Mouse (Mus musculus): ENCODE data around the gene Atg5. TPM values are rescaled to one million over a fixed set of nuclear protein-coding genes. Genes with fewer than 3 reads are reported as not detected.

Gene Atg5
- polyA plus RNA-seq, 1 experiment from 2014 or later: 46.4 TPM

DNA sequence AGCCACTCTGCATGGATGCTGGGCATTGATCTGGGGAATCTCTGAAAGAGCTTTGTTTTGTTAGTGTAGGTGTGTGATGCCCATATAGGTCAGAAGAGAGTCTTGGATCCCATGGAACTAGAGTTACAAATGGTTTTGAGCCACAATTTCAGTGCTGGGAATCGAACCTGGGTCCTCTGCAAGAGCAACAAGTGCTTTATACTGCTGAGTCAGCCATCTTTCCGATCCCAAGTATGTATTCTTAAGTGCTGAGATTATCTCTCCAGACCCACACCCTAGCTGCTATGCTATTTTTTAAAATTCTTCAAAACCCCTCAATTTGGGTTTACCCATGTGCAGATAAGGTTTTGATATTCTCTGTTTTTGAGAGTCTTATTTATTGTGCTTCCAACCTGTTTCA lies 22.7 kb downstream of the Atg5 start:
- peaks cover 29% of the 10 kb centered on the region for H3K36me3 ChIP-seq (replicated peaks)
- no peak for ATAC-seq (ENCODE audit: low FRiP score)

GRCm38 (mm10) chr10:44292205-44292604 lies 24.0 kb downstream of the Atg5 start:
- no peak overlapping the region for H3K27ac ChIP-seq
- WGBS: 61% methylated on average over 3 of the region's 3 CpGs
- no peaks in the 10 kb centered on the region for H3K27me3 ChIP-seq
- peaks cover 18% of the 10 kb centered on the region for H3K36me3 ChIP-seq (replicated peaks)
- no peak overlapping the region for H3K4me2 ChIP-seq
- H3K9ac ChIP-seq: no peak overlapping the region
- no peak overlapping the region for H3K4me3 ChIP-seq (replicated peaks)
- ATAC-seq (ENCODE audit: low FRiP score): no peak
- no peaks in the 10 kb centered on the region for H3K9me3 ChIP-seq
- H3K4me1 ChIP-seq: no peaks in the 10 kb centered on the region

More for the DNA sequence above, 22.7 kb downstream of the Atg5 start:
- Histone ChIP-seq H3K27me3 (no peaks in the 10 kb centered on the region), H3K4me2 (no peak overlapping the region), H3K4me3 (replicated peaks) (no peak overlapping the region), H3K9me3 (no peaks in the 10 kb centered on the region), H3K9ac (no peak overlapping the region), H3K27ac (no peak overlapping the region), H3K4me1 (no peaks in the 10 kb centered on the region)
- WGBS: 91% methylated on average over 2 of the region's 2 CpGs

DNA sequence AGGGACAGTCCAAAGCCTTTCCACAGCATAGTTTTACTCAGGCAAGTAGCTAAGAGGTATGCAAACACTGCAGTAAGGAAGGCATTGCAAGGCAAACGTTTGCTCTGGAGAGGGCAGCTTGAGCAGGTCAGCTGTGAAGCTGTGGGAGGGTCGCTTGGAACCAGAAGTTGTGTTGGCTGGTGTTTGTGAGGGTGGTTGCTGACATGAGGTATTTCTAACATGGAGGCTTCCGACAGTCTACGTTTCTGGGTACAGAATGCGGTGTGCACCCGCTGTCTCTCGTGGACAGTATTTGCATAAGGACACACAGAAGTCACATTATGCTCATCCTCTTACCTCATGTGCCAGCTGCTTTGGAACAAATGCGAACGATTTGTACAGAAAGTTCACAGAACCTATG lies 31.0 kb downstream of the Atg5 start:
- 89% methylated on average over 9 of the region's 9 CpGs for WGBS
- peaks cover 5% of the 10 kb centered on the region; the same call in 1 of the 2 replicates for H3K36me3 ChIP-seq (replicated peaks)
- no peak overlapping the region for H3K9ac ChIP-seq
- no peaks in the 10 kb centered on the region for H3K9me3 ChIP-seq
- H3K27me3 ChIP-seq: no peaks in the 10 kb centered on the region
- no peak overlapping the region for H3K27ac ChIP-seq
- ATAC-seq (ENCODE audit: low FRiP score): no peak
- no peaks in the 10 kb centered on the region for H3K4me1 ChIP-seq
- no peak overlapping the region for H3K4me2 ChIP-seq
- H3K4me3 ChIP-seq (replicated peaks): no peak overlapping the region

DNA sequence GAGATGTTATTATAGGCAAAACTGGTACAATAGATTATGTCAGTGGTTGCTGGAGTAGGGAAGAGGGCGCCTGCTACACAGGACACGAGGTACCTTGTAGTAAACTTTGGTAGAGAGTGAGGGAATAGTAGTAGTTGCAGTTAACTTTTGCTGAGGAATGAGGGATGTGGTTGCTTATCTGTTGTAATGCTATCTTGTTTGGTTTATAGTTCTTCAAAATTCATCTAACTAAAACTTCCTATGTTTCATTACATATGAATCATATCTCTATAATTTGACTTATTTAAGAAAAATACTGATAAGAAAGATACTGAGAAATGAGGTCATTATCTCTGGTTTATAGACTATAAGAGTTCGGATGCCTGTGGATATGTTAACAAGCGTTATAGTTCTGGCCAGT lies 31.9 kb downstream of the Atg5 start:
- Histone ChIP-seq H3K4me1 (no peaks in the 10 kb centered on the region), H3K4me2 (no peak overlapping the region), H3K9ac (no peak overlapping the region), H3K4me3 (replicated peaks) (no peak overlapping the region), H3K27ac (no peak overlapping the region), H3K36me3 (replicated peaks) (peaks cover 7% of the 10 kb centered on the region; the same call in 1 of the 2 replicates), H3K9me3 (no peaks in the 10 kb centered on the region), H3K27me3 (no peaks in the 10 kb centered on the region)
- no peak for ATAC-seq (ENCODE audit: low FRiP score)
- WGBS: 93% methylated on average over 4 of the region's 4 CpGs

DNA sequence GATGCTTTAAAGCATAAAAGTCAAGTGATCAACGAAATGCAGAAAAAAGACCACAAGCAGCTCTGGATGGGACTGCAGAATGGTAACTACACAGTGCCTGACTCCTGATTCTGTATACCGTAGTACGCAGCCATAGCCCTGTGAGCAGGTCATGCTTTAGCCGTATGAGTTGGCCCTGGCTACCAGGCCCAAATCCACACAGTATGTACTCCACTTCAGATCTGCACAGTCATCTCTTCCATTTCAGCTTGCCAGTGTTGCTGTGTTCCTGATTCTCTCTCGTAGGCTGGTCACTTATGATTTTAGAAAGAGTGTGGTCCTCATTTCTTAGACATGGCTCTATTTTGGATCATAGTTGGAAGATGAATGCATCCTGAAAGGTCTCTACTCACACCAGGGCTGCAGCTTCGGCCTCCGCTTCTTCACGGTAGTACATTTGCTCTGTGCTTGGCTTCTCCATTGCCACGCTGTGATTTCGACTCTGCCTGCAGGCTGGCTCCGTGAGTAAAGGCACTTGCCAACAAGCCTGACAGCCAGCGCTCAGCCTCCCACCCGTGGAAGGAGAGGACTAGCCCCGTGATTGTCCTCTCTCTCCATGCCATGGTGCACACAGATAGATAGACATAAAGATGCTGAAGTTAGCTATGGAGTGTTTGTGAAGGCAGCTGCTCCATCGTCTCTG lies 35.6 kb downstream of the Atg5 start:
- Histone ChIP-seq H3K27ac (no peak overlapping the region), H3K4me2 (no peak overlapping the region), H3K9ac (no peak overlapping the region), H3K4me1 (no peaks in the 10 kb centered on the region), H3K27me3 (no peaks in the 10 kb centered on the region), H3K4me3 (replicated peaks) (no peak overlapping the region), H3K36me3 (replicated peaks) (peaks cover 7% of the 10 kb centered on the region; the same call in 1 of the 2 replicates), H3K9me3 (no peaks in the 10 kb centered on the region)
- WGBS: 93% methylated on average over 15 of the region's 15 CpGs
- no peak for ATAC-seq (ENCODE audit: low FRiP score)

- WGBS: 97% methylated on average over 3 of the region's 3 CpGs
- Histone ChIP-seq H3K36me3 (replicated peaks) (peaks cover 7% of the 10 kb centered on the region; the same call in 1 of the 2 replicates), H3K27me3 (no peaks in the 10 kb centered on the region), H3K4me1 (no peaks in the 10 kb centered on the region), H3K4me2 (no peak overlapping the region), H3K4me3 (replicated peaks) (no peak overlapping the region), H3K9ac (no peak overlapping the region), H3K9me3 (no peaks in the 10 kb centered on the region), H3K27ac (no peak overlapping the region)
- ATAC-seq (ENCODE audit: low FRiP score): no peak
Measured at GRCm38 (mm10) chr10:44304330-44304717, 36.2 kb downstream of the Atg5 start.

GRCm38 (mm10) chr10:44304845-44305244 lies 36.7 kb downstream of the Atg5 start:
- H3K9ac ChIP-seq: no peak overlapping the region
- H3K9me3 ChIP-seq: no peaks in the 10 kb centered on the region
- H3K4me1 ChIP-seq: no peaks in the 10 kb centered on the region
- H3K27me3 ChIP-seq: no peaks in the 10 kb centered on the region
- no peak for ATAC-seq (ENCODE audit: low FRiP score)
- H3K27ac ChIP-seq: no peak overlapping the region
- whole genome bisulfite sequencing: 67% methylated on average over 3 of the region's 3 CpGs
- H3K4me3 ChIP-seq (replicated peaks): no peak overlapping the region
- peaks cover 7% of the 10 kb centered on the region; the same call in 1 of the 2 replicates for H3K36me3 ChIP-seq (replicated peaks)
- no peak overlapping the region for H3K4me2 ChIP-seq

GRCm38 (mm10) chr10:44306308-44306707 lies 38.1 kb downstream of the Atg5 start:
- Histone ChIP-seq H3K27ac (no peak overlapping the region), H3K36me3 (replicated peaks) (peaks cover 7% of the 10 kb centered on the region; the same call in 1 of the 2 replicates), H3K4me2 (no peak overlapping the region), H3K9me3 (no peaks in the 10 kb centered on the region), H3K9ac (no peak overlapping the region), H3K4me1 (no peaks in the 10 kb centered on the region), H3K4me3 (replicated peaks) (no peak overlapping the region), H3K27me3 (no peaks in the 10 kb centered on the region)
- ATAC-seq (ENCODE audit: low FRiP score): no peak
- WGBS: 92% methylated on average over 6 of the region's 6 CpGs

DNA sequence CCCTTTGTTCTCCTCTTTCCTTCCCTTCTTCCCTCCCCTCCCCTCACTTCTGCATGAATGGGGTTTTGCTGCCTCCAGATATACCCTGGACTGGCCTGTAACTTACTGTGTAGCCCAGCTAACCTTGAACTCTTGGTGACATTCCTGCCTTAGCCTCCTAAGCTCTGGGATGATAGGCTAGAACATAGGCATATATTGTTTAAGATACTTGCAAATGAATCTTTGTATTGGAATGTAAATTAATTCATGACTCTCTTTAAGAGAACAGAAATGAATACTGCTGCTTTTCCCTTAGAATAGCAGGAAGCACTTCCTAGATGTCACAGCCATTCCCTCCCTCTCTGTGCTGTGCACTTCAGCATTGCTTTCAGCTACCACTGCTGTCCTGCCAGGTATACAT lies 40.1 kb downstream of the Atg5 start:
- Histone ChIP-seq H3K9me3 (no peaks in the 10 kb centered on the region), H3K27ac (no peak overlapping the region), H3K36me3 (replicated peaks) (peaks cover 7% of the 10 kb centered on the region; the same call in 1 of the 2 replicates), H3K4me1 (no peaks in the 10 kb centered on the region), H3K4me3 (replicated peaks) (no peak overlapping the region), H3K9ac (no peak overlapping the region), H3K4me2 (no peak overlapping the region), H3K27me3 (no peaks in the 10 kb centered on the region)
- no peak for ATAC-seq (ENCODE audit: low FRiP score)

- Histone ChIP-seq H3K4me2 (no peak overlapping the region), H3K36me3 (replicated peaks) (0 out of 2 replicates have a peak, but pooled peaks cover 2% of the 10 kb centered on the region), H3K4me1 (no peaks in the 10 kb centered on the region), H3K9ac (no peak overlapping the region), H3K27me3 (no peaks in the 10 kb centered on the region), H3K9me3 (no peaks in the 10 kb centered on the region), H3K27ac (no peak overlapping the region), H3K4me3 (replicated peaks) (no peak overlapping the region)
- ATAC-seq (ENCODE audit: low FRiP score): no peak
- WGBS: 95% methylated on average over 6 of the region's 6 CpGs
Measured at GRCm38 (mm10) chr10:44309250-44309649, 41.1 kb downstream of the Atg5 start.

- Histone ChIP-seq H3K36me3 (replicated peaks) (0 out of 2 replicates have a peak, but pooled peaks cover 4% of the 10 kb centered on the region), H3K4me3 (replicated peaks) (no peak overlapping the region), H3K4me1 (no peaks in the 10 kb centered on the region), H3K9me3 (no peaks in the 10 kb centered on the region), H3K9ac (no peak overlapping the region), H3K27ac (no peak overlapping the region), H3K27me3 (no peaks in the 10 kb centered on the region), H3K4me2 (no peak overlapping the region)
- ATAC-seq (ENCODE audit: low FRiP score): no peak
- WGBS: 44% methylated on average over 5 of the region's 5 CpGs
Measured at GRCm38 (mm10) chr10:44315276-44315675, 47.1 kb downstream of the Atg5 start.

- Histone ChIP-seq H3K9me3 (no peaks in the 10 kb centered on the region), H3K9ac (no peak overlapping the region), H3K36me3 (replicated peaks) (0 out of 2 replicates have a peak, but pooled peaks cover 6% of the 10 kb centered on the region), H3K4me1 (no peaks in the 10 kb centered on the region), H3K27me3 (no peaks in the 10 kb centered on the region), H3K4me3 (replicated peaks) (no peak overlapping the region), H3K4me2 (no peak overlapping the region), H3K27ac (no peak overlapping the region)
- WGBS: 90% methylated on average over 14 of the region's 14 CpGs
- no peak for ATAC-seq (ENCODE audit: low FRiP score)
Measured at GRCm38 (mm10) chr10:44316280-44317270, 48.4 kb downstream of the Atg5 start.
